Mouse (Mus musculus) kidney, embryonic 16.5 days (tissue): ENCODE measurements around the gene Cldn11. TPM values are rescaled to one million over a fixed set of nuclear protein-coding genes. Genes with fewer than 3 reads are reported as not detected.

Experiments used
- ATAC-seq: fragments of 200-750 bp; cut with Nextera tagmentation; 2 replicates; pipeline ENCODE4 v1.8.0; 2017; ENCODE audit warnings: moderate TSS enrichment; ENCODE audit not compliant: low FRiP score, low TSS enrichment
- H3K27ac ChIP-seq: fragments of 300-500 bp; sonication (generic); 2 replicates; pipeline ENCODE4 v1.5.1; 2014; ENCODE audit warnings: low read length
- H3K27me3 ChIP-seq: fragments of 300-500 bp; sonication (generic); 2 replicates; pipeline ENCODE4 v1.6.1; 2014; ENCODE audit warnings: low read length, control low read depth, mixed read lengths; ENCODE audit not compliant: insufficient read depth
- H3K36me3 ChIP-seq: fragments of 300-500 bp; sonication (generic); 2 replicates; pipeline ENCODE4 v1.6.1; 2014; ENCODE audit warnings: low read length, control low read depth, mixed read lengths; ENCODE audit not compliant: insufficient read depth
- H3K4me1 ChIP-seq: fragments of 300-500 bp; sonication (generic); 2 replicates; pipeline ENCODE4 v1.6.1; 2014; ENCODE audit warnings: low read length, control low read depth, mixed read lengths; ENCODE audit not compliant: insufficient read depth
- H3K4me2 ChIP-seq: fragments of 300-500 bp; sonication (generic); replicated peaks from 2 replicates; pipeline ENCODE4 v1.6.1; 2014; ENCODE audit warnings: low read depth, low read length
- H3K4me3 ChIP-seq: fragments of 300-500 bp; sonication (generic); 2 replicates; pipeline ENCODE4 v1.5.1; 2014; ENCODE audit warnings: mild to moderate bottlenecking, low read length
- H3K9ac ChIP-seq: fragments of 300-500 bp; sonication (generic); replicated peaks from 2 replicates; pipeline ENCODE4 v1.6.1; 2014; ENCODE audit warnings: low read length
- H3K9me3 ChIP-seq: fragments of 300-500 bp; sonication (generic); 2 replicates; pipeline ENCODE4 v1.6.1; 2016; ENCODE audit warnings: low read length, control low read depth
- WGBS: fragments of 180-500 bp; shearing (Covaris S2); extraction: QIAGEN DNeasy Blood & Tissue Kit; methylation state at CpG from one replicate; pipeline ENCODE4 v1.1.7; 2014; 5-methylcytosine and 5-hydroxymethylcytosine counted together
- polyA plus RNA-seq: library from polyadenylated mRNA; unstranded; fragments of >200 nt; fragmentation: Nextera tagmentation; extraction: Ambion mirVana; gene quantifications from 2 replicates; pipeline ENCODE4 v1.2.1, GENCODE M21; 2015

Cldn11 gene
- 105 and 119 TPM in 2 replicates for polyA plus RNA-seq

GRCm38 (mm10) chr3:31149706-31150105 is at the start of gene Cldn11:
TSS of gene Cldn11 (plus strand) at chr3:31149920.
- Histone ChIP-seq H3K36me3 (no peaks in the 10 kb centered on the region), H3K4me1 (peaks cover 25% of the 10 kb centered on the region), H3K27ac (no peak within 1 kb of the TSS), H3K9ac (peak within 1 kb of the TSS; percentile 43), H3K27me3 (peaks cover 5% of the 10 kb centered on the region; the same call in 1 of the 2 replicates), H3K9me3 (no peaks in the 10 kb centered on the region), H3K4me2 (peak within 1 kb of the TSS; percentile 82), H3K4me3 (peak within 1 kb of the TSS; percentile 50)
- ATAC-seq: peak; percentile 84
- WGBS: under 1% methylated on average over 33 of the region's 33 CpGs

- H3K4me1 ChIP-seq: peaks cover 45% of the 10 kb centered on the region
- H3K27ac ChIP-seq: no peak overlapping the region
- H3K4me2 ChIP-seq: 0 out of 2 replicates have a peak overlapping the region, but pooled peaks have one; percentile 36
- 76% methylated on average over 5 of the region's 5 CpGs for WGBS
- H3K4me3 ChIP-seq: no peak overlapping the region
- no peak overlapping the region for H3K9ac ChIP-seq
- ATAC-seq: no peak
- no peaks in the 10 kb centered on the region for H3K9me3 ChIP-seq
- no peaks in the 10 kb centered on the region for H3K27me3 ChIP-seq
- 0 out of 2 replicates have a peak, but pooled peaks cover 5% of the 10 kb centered on the region for H3K36me3 ChIP-seq
Observed at GRCm38 (mm10) chr3:31100026-31100425, 49.7 kb upstream of the Cldn11 start.

- 93% methylated on average over 3 of the region's 3 CpGs for WGBS
- peaks cover 46% of the 10 kb centered on the region for H3K4me1 ChIP-seq
- no peak overlapping the region for H3K27ac ChIP-seq
- 0 out of 2 replicates have a peak, but pooled peaks cover 5% of the 10 kb centered on the region for H3K36me3 ChIP-seq
- ATAC-seq: no peak
- H3K4me3 ChIP-seq: no peak overlapping the region
- no peak overlapping the region for H3K9ac ChIP-seq
- no peak overlapping the region for H3K4me2 ChIP-seq
- no peaks in the 10 kb centered on the region for H3K27me3 ChIP-seq
- H3K9me3 ChIP-seq: no peaks in the 10 kb centered on the region
Observed at GRCm38 (mm10) chr3:31100802-31101201, 48.9 kb upstream of the Cldn11 start.

- Histone ChIP-seq H3K9me3 (no peaks in the 10 kb centered on the region), H3K4me3 (no peak overlapping the region), H3K27me3 (no peaks in the 10 kb centered on the region), H3K4me1 (peaks cover 16% of the 10 kb centered on the region), H3K9ac (no peak overlapping the region), H3K27ac (no peak overlapping the region), H3K36me3 (0 out of 2 replicates have a peak, but pooled peaks cover 3% of the 10 kb centered on the region), H3K4me2 (no peak overlapping the region)
- 52% methylated on average over 6 of the region's 6 CpGs for WGBS
- no peak for ATAC-seq
Observed at GRCm38 (mm10) chr3:31104936-31105335, 44.8 kb upstream of the Cldn11 start.

GRCm38 (mm10) chr3:31106597-31106996 is 43.1 kb upstream of the Cldn11 start:
- no peaks in the 10 kb centered on the region for H3K9me3 ChIP-seq
- H3K9ac ChIP-seq: no peak overlapping the region
- H3K27me3 ChIP-seq: no peaks in the 10 kb centered on the region
- no peak overlapping the region for H3K4me3 ChIP-seq
- 87% methylated on average over 6 of the region's 6 CpGs for WGBS
- no peak for ATAC-seq
- no peak overlapping the region for H3K27ac ChIP-seq
- no peak overlapping the region for H3K4me2 ChIP-seq
- 0 out of 2 replicates have a peak, but pooled peaks cover under 1% of the 10 kb centered on the region for H3K36me3 ChIP-seq
- H3K4me1 ChIP-seq: 0 out of 2 replicates have a peak, but pooled peaks cover 7% of the 10 kb centered on the region

- H3K4me1 ChIP-seq: 0 out of 2 replicates have a peak, but pooled peaks cover 7% of the 10 kb centered on the region
- H3K9ac ChIP-seq: no peak overlapping the region
- no peak overlapping the region for H3K27ac ChIP-seq
- WGBS: 79% methylated on average over 4 of the region's 4 CpGs
- no peaks in the 10 kb centered on the region for H3K36me3 ChIP-seq
- no peak for ATAC-seq
- H3K9me3 ChIP-seq: no peaks in the 10 kb centered on the region
- no peaks in the 10 kb centered on the region for H3K27me3 ChIP-seq
- H3K4me2 ChIP-seq: no peak overlapping the region
- H3K4me3 ChIP-seq: no peak overlapping the region
Observed at GRCm38 (mm10) chr3:31107674-31108073, 42.0 kb upstream of the Cldn11 start.

- Histone ChIP-seq H3K36me3 (peaks cover 12% of the 10 kb centered on the region), H3K27ac (no peak overlapping the region), H3K9ac (no peak overlapping the region), H3K4me3 (no peak overlapping the region), H3K27me3 (no peaks in the 10 kb centered on the region), H3K4me1 (0 out of 2 replicates have a peak, but pooled peaks cover 6% of the 10 kb centered on the region), H3K9me3 (no peaks in the 10 kb centered on the region), H3K4me2 (no peak overlapping the region)
- 88% methylated on average over 3 of the region's 3 CpGs for WGBS
- ATAC-seq: no peak
Observed at GRCm38 (mm10) chr3:31109108-31109507, 40.6 kb upstream of the Cldn11 start.

- H3K27me3 ChIP-seq: no peaks in the 10 kb centered on the region
- H3K9ac ChIP-seq: no peak overlapping the region
- no peak for ATAC-seq
- no peak overlapping the region for H3K27ac ChIP-seq
- whole genome bisulfite sequencing: 88% methylated on average over 4 of the region's 4 CpGs
- H3K36me3 ChIP-seq: peaks cover 28% of the 10 kb centered on the region
- no peak overlapping the region for H3K4me2 ChIP-seq
- peaks cover 3% of the 10 kb centered on the region; the same call in 1 of the 2 replicates for H3K4me1 ChIP-seq
- no peaks in the 10 kb centered on the region for H3K9me3 ChIP-seq
- H3K4me3 ChIP-seq: no peak overlapping the region
Observed at GRCm38 (mm10) chr3:31123098-31123497, 26.6 kb upstream of the Cldn11 start.

- no peak for ATAC-seq
- Histone ChIP-seq H3K36me3 (peaks cover 10% of the 10 kb centered on the region; the same call in 1 of the 2 replicates), H3K27me3 (no peaks in the 10 kb centered on the region), H3K4me2 (no peak overlapping the region), H3K27ac (no peak overlapping the region), H3K9ac (no peak overlapping the region), H3K4me1 (no peaks in the 10 kb centered on the region), H3K9me3 (no peaks in the 10 kb centered on the region), H3K4me3 (no peak overlapping the region)
- WGBS: 55% methylated on average over 4 of the region's 4 CpGs
Observed at GRCm38 (mm10) chr3:31126303-31126702, 23.4 kb upstream of the Cldn11 start.

- 72% methylated on average over 3 of the region's 3 CpGs for WGBS
- ATAC-seq: peak; percentile 67; the same call in 1 of the 2 replicates
- Histone ChIP-seq H3K4me2 (no peak overlapping the region), H3K4me1 (no peaks in the 10 kb centered on the region), H3K9me3 (no peaks in the 10 kb centered on the region), H3K36me3 (peaks cover 9% of the 10 kb centered on the region; the same call in 1 of the 2 replicates), H3K27me3 (no peaks in the 10 kb centered on the region), H3K27ac (peak overlapping the region; percentile 63), H3K9ac (no peak overlapping the region), H3K4me3 (no peak overlapping the region)
Observed at GRCm38 (mm10) chr3:31126848-31127247, 22.9 kb upstream of the Cldn11 start.
